Mouse (Mus musculus) left cerebral cortex, adult 6 months (tissue): ENCODE data around the gene Gpbp1l1. TPM values are rescaled to one million over a fixed set of nuclear protein-coding genes. Genes with fewer than 3 reads are reported as not detected.

Experiments used
- long read RNA-seq, 2 experiments: library from polyadenylated mRNA; unstranded; transcript quantifications; one replicate each; pipeline ENCODE4 v2.0.0; 2019 to 2020
- polyA plus RNA-seq: library from polyadenylated mRNA; unstranded; fragments of <200 nt; fragmentation: Nextera tagmentation; gene quantifications from 2 replicates; pipeline ENCODE4 v1.2.3, GENCODE M21; 2021

Gene Gpbp1l1
- polyA plus RNA-seq, result 5.2 and 5.8 TPM in 2 replicates
- long read RNA-seq, experiment 1, transcript Gpbp1l1-201 (12 exons, 3,588 nt), result major isoform, 5 of 22 reads
- long read RNA-seq, experiment 1, partial matches to known transcripts, result 14 of 22 reads
- long read RNA-seq, experiment 1, other reads (novel, unspliced or antisense), result 3 of 22 reads
- long read RNA-seq, experiment 2, partial matches to known transcripts, result 1 of 13 reads
- long read RNA-seq, experiment 2, other reads (novel, unspliced or antisense), result 12 of 13 reads

DNA sequence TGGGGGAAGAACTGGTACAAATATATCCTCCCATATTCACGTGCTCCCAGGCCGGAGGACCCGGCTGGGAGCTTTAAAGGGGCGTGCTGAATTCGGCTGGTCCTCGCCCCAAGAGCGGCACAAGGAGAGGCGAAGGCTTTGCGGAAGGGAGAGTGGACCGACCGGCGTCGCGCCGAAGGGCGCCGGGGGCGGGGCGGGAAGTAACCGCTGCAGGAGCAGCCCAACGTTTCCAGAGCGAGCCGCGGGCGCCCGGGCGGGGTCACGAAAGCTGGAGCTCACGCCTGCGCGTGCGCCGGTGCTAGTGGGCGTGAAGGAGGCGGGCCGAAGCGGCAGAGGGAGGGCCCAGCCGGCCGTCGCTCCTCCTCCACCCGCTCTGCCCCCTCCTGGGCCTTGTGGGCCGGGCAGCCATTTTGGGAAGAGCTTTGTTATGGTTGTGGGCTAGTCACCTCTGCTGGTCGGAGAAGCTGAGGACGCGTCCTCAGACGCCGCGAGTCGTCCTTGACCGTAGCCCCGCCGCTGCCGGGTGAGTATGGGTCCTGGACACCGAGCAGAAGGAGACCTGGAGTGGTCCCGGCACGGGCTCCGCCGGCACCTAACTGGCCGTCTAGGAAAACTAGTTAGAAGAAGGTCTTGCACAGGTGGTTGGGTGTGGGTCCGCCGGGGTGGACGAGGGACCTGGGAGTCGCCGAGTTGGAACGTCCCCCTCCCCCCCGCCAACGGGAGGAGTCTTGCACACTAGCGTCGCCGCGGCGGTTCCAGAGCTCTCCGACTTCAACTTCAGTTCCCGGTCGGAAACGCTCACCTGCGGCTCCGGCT, at the start of gene Gpbp1l1:
TSS of gene Gpbp1l1 (plus strand) at position 353 of the 816 bp plus-strand sequence.

GRCm38 (mm10) chr4:116555413-116556300, 1.8 kb upstream of the Gpbp1l1 start, which contains the start of gene Tmem69:
Gene Tmem69 (minus strand): TSS chr4:116555936.

DNA sequence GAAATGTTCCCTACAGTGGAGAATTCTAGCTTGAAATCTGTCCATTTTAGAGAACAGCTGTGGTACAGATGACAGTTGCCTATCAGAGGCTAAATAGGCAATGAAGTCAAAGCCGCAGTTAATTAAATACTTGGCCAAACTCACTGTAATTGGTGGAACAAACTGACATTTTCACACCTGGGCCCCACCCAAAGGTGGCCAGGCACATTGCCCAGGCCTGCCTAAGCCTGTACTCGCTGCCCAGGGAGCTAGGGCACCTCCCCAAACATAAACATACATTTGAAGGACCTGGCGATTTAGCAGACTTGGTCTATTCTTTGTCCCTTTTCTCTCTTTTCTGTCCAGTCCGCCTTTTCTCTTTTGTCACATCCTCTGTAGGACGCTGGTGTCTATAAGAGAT, 38.9 kb downstream of the Gpbp1l1 start, which contains the start of gene Ccdc17:
TSS of gene Ccdc17 (plus strand) at position 276 of the 400 bp plus-strand sequence.

GRCm38 (mm10) chr4:116627722-116628662, 70.5 kb downstream of the Gpbp1l1 start, which contains the start of gene Nasp:
Gene Nasp (minus strand): TSS chr4:116627941.

Other genes starting within 250 kb of the Gpbp1l1 start
- gene Mast2, start 93.5 kb upstream of the Gpbp1l1 start, polyA plus RNA-seq, result 10.1 and 13.0 TPM in 2 replicates
- gene Ipp, start 50.1 kb upstream of the Gpbp1l1 start, polyA plus RNA-seq, result 4.4 and 4.7 TPM in 2 replicates
- 5.1 and 6.1 TPM in 2 replicates for gene Tmem69, start 1.7 kb upstream of the Gpbp1l1 start, polyA plus RNA-seq
- gene Ccdc17, start 39.0 kb downstream of the Gpbp1l1 start, polyA plus RNA-seq, result 1.8 and 3.2 TPM in 2 replicates
- gene Nasp, start 70.3 kb downstream of the Gpbp1l1 start, polyA plus RNA-seq, result 4.4 and 6.2 TPM in 2 replicates
- gene Akr1a1, start 94.0 kb downstream of the Gpbp1l1 start, polyA plus RNA-seq, result 568 and 624 TPM in 2 replicates
- gene Prdx1, start 127.9 kb downstream of the Gpbp1l1 start, polyA plus RNA-seq, result 680 and 725 TPM in 2 replicates
- 10.1 and 15.4 TPM in 2 replicates for gene Mmachc, start 150.7 kb downstream of the Gpbp1l1 start, polyA plus RNA-seq
- gene Ccdc163, start 150.9 kb downstream of the Gpbp1l1 start, polyA plus RNA-seq, result 4.1 and 4.8 TPM in 2 replicates
- gene Tesk2, start 163.3 kb downstream of the Gpbp1l1 start, polyA plus RNA-seq, result 2.4 and 2.5 TPM in 2 replicates
- 8.2 and 10.8 TPM in 2 replicates for gene Toe1, start 250.0 kb downstream of the Gpbp1l1 start, polyA plus RNA-seq